Mouse (Mus musculus): ENCODE measurements at regions not wholly inside any gene's neighbourhood (a gene's known extent, or its start where the extent isn't known, plus 50 kb on each side); places are given as distances from the start of the nearest gene placed in this dataset.

- H3K4me1 ChIP-seq (ENCODE audit: control insufficient read depth in 1 of 2, insufficient read depth in 2 of 2, low read length in 2 of 2), result no peaks in the 10 kb centered on the region
- H3K36me3 ChIP-seq (ENCODE audit: control insufficient read depth in 1 of 2, insufficient read depth in 2 of 2, low read length in 2 of 2), result no peaks in the 10 kb centered on the region
- no peak overlapping the region for H3K27ac ChIP-seq (ENCODE audit: control insufficient read depth, low read depth, low read length)
- TF ChIP-seq ETS1 (IDR thresholded peaks at IDR 0.05; ENCODE audit: low read depth, low read length) (no peak), MYC (IDR thresholded peaks at IDR 0.05; ENCODE audit: low read depth, low read length) (no peak), MAX (IDR thresholded peaks at IDR 0.05; ENCODE audit: low read length) (no peak)
- no peak overlapping the region for H3K9ac ChIP-seq (ENCODE audit: control insufficient read depth, low read depth, low read length, poor library complexity, severe bottlenecking)
- H3K4me3 ChIP-seq (ENCODE audit: control insufficient read depth in 1 of 2, insufficient read depth in 1 of 2, low read depth in 2 of 2, low read length in 2 of 2), result no peak overlapping the region
- no peaks in the 10 kb centered on the region for H3K79me2 ChIP-seq (ENCODE audit: control insufficient read depth, insufficient read depth, low read length, poor library complexity)
- no peak for DNase-seq (ENCODE audit: low read depth, low spot score)
- no peaks in the 10 kb centered on the region for H3K9me3 ChIP-seq (replicated peaks; ENCODE audit: insufficient read depth, low read length)
- H3K27me3 ChIP-seq (ENCODE audit: control insufficient read depth in 1 of 2, insufficient read depth in 2 of 2, low read length in 2 of 2), result no peaks in the 10 kb centered on the region
Observed at GRCm38 (mm10) chr12:50969887-50970758, 321.2 kb upstream of the Prkd1 start.

GRCm38 (mm10) chr12:50969402-50969801 lies 320.5 kb upstream of the Prkd1 start:
- Histone ChIP-seq H3K79me2 (ENCODE audit: control insufficient read depth, insufficient read depth, low read length, poor library complexity) (no peaks in the 10 kb centered on the region), H3K4me3 (ENCODE audit: control insufficient read depth in 1 of 2, insufficient read depth in 1 of 2, low read depth in 2 of 2, low read length in 2 of 2) (no peak overlapping the region), H3K4me1 (ENCODE audit: control insufficient read depth in 1 of 2, insufficient read depth in 2 of 2, low read length in 2 of 2) (no peaks in the 10 kb centered on the region), H3K36me3 (ENCODE audit: control insufficient read depth in 1 of 2, insufficient read depth in 2 of 2, low read length in 2 of 2) (no peaks in the 10 kb centered on the region), H3K27me3 (ENCODE audit: control insufficient read depth in 1 of 2, insufficient read depth in 2 of 2, low read length in 2 of 2) (no peaks in the 10 kb centered on the region), H3K27ac (ENCODE audit: control insufficient read depth, low read depth, low read length) (no peak overlapping the region), H3K9me3 (replicated peaks; ENCODE audit: insufficient read depth, low read length) (no peaks in the 10 kb centered on the region), H3K9ac (ENCODE audit: control insufficient read depth, low read depth, low read length, poor library complexity, severe bottlenecking) (no peak overlapping the region)
- no peak for TF ChIP-seq KAT2A (conservative IDR thresholded peaks at IDR 0.05; ENCODE audit: low read depth, low read length)
- TF ChIP-seq MYC (IDR thresholded peaks at IDR 0.05; ENCODE audit: low read depth, low read length), result no peak
- TF ChIP-seq POLR2A (IDR thresholded peaks at IDR 0.05; ENCODE audit: control insufficient read depth in 1 of 2, insufficient read depth in 1 of 2, low read depth in 1 of 2, low read length in 2 of 2, poor library complexity in 1 of 2), result no peak
- TF ChIP-seq EP300 (IDR thresholded peaks at IDR 0.05; ENCODE audit: low read depth in 1 of 2, low read length in 2 of 2), result no peak
- no peak for TF ChIP-seq TAL1 (IDR thresholded peaks at IDR 0.05; ENCODE audit: low read length)
- TF ChIP-seq HCFC1 (IDR thresholded peaks at IDR 0.05; ENCODE audit: low read depth, low read length), result no peak
- no peak for TF ChIP-seq TCF12 (IDR thresholded peaks at IDR 0.05; ENCODE audit: low read depth, low read length)
- no peak for DNase-seq (ENCODE audit: low read depth, low spot score)

- Histone ChIP-seq H3K4me3 (ENCODE audit: control insufficient read depth in 1 of 2, insufficient read depth in 1 of 2, low read depth in 2 of 2, low read length in 2 of 2) (no peak overlapping the region), H3K27ac (ENCODE audit: control insufficient read depth, low read depth, low read length) (no peak overlapping the region), H3K36me3 (ENCODE audit: control insufficient read depth in 1 of 2, insufficient read depth in 2 of 2, low read length in 2 of 2) (no peaks in the 10 kb centered on the region), H3K9ac (ENCODE audit: control insufficient read depth, low read depth, low read length, poor library complexity, severe bottlenecking) (no peak overlapping the region), H3K27me3 (ENCODE audit: control insufficient read depth in 1 of 2, insufficient read depth in 2 of 2, low read length in 2 of 2) (no peaks in the 10 kb centered on the region), H3K9me3 (replicated peaks; ENCODE audit: insufficient read depth, low read length) (no peaks in the 10 kb centered on the region), H3K79me2 (ENCODE audit: control insufficient read depth, insufficient read depth, low read length, poor library complexity) (no peaks in the 10 kb centered on the region), H3K4me1 (ENCODE audit: control insufficient read depth in 1 of 2, insufficient read depth in 2 of 2, low read length in 2 of 2) (no peaks in the 10 kb centered on the region)
- TF ChIP-seq TAL1 (IDR thresholded peaks at IDR 0.05; ENCODE audit: low read length) (no peak), SMC3 (IDR thresholded peaks at IDR 0.05; ENCODE audit: low read depth, low read length) (no peak), ELF1 (IDR thresholded peaks at IDR 0.05; ENCODE audit: low read depth, low read length) (no peak), BHLHE40 (IDR thresholded peaks at IDR 0.05; ENCODE audit: borderline replicate concordance, low read depth, low read length) (no peak), JUND (IDR thresholded peaks at IDR 0.05; ENCODE audit: low read depth, low read length) (no peak), RAD21 (IDR thresholded peaks at IDR 0.05; ENCODE audit: low read depth, low read length) (no peak), TCF12 (IDR thresholded peaks at IDR 0.05; ENCODE audit: low read depth, low read length) (no peak), MXI1 (IDR thresholded peaks at IDR 0.05; ENCODE audit: low read depth, low read length) (no peak), USF1 (IDR thresholded peaks at IDR 0.05; ENCODE audit: low read depth, low read length) (no peak), MYB (IDR thresholded peaks at IDR 0.05; ENCODE audit: low read depth, low read length) (no peak), E2F4 (IDR thresholded peaks at IDR 0.05; ENCODE audit: borderline replicate concordance, low read depth, low read length) (no peak), ZNF384 (IDR thresholded peaks at IDR 0.05; ENCODE audit: low read depth, low read length) (no peak)
- no peak for DNase-seq (ENCODE audit: low read depth, low spot score)
Observed at GRCm38 (mm10) chr12:50967168-50967810, 318.4 kb upstream of the Prkd1 start.

All from MEL (cell line).